Mouse (Mus musculus) embryonic facial prominence, embryonic 14.5 days (tissue): Measurements from ENCODE around the gene Stk31. TPM values are rescaled to one million over a fixed set of nuclear protein-coding genes. Genes with fewer than 3 reads are reported as not detected.

Experiments
- ATAC-seq: fragments of 200-750 bp; cut with Nextera tagmentation; 2 replicates; pipeline ENCODE4 v1.8.0; 2017; ENCODE audit warnings: low read depth, moderate number of reproducible peaks, moderate TSS enrichment
- DNase-seq: peaks from one replicate; pipeline ENCODE4 v3.0.0-alpha.2; 2015; ENCODE audit warnings: low spot score
- H3K27ac ChIP-seq: fragments of 300-500 bp; sonication (generic); replicated peaks from 2 replicates; pipeline ENCODE4 v1.5.1; 2014; ENCODE audit warnings: low read depth, mild to moderate bottlenecking, low read length, moderate library complexity
- H3K27me3 ChIP-seq: fragments of 300-500 bp; sonication (generic); replicated peaks from 2 replicates; pipeline ENCODE4 v1.6.1; 2014; ENCODE audit warnings: low read length; ENCODE audit not compliant: control insufficient read depth, insufficient read depth
- H3K36me3 ChIP-seq: fragments of 300-500 bp; sonication (generic); 2 replicates; pipeline ENCODE4 v1.6.1; 2014; ENCODE audit warnings: low read length, mixed read lengths; ENCODE audit not compliant: control insufficient read depth, insufficient read depth
- H3K4me1 ChIP-seq: fragments of 300-500 bp; sonication (generic); 2 replicates; pipeline ENCODE4 v1.6.1; 2014; ENCODE audit warnings: antibody characterized with exemption, low read length; ENCODE audit not compliant: control insufficient read depth, insufficient read depth
- H3K4me2 ChIP-seq: fragments of 300-500 bp; sonication (generic); 2 replicates; pipeline ENCODE4 v1.6.1; 2014; ENCODE audit warnings: low read depth, mild to moderate bottlenecking, low read length, moderate library complexity, mixed read lengths
- H3K4me3 ChIP-seq: fragments of 300-500 bp; sonication (generic); 2 replicates; pipeline ENCODE4 v1.5.1; 2014; ENCODE audit warnings: low read depth, mild to moderate bottlenecking, low read length
- H3K9ac ChIP-seq: fragments of 300-500 bp; sonication (generic); 2 replicates; pipeline ENCODE4 v1.6.1; 2014; ENCODE audit warnings: low read depth, mild to moderate bottlenecking, low read length, moderate library complexity, mixed read lengths
- H3K9me3 ChIP-seq: fragments of 300-500 bp; sonication (generic); 2 replicates; pipeline ENCODE4 v1.6.1; 2016; ENCODE audit warnings: low read length; ENCODE audit not compliant: control insufficient read depth
- WGBS: fragments of 180-500 bp; shearing (Covaris S2); extraction: QIAGEN DNeasy Blood & Tissue Kit; methylation state at CpG from one replicate; pipeline ENCODE4 v1.1.7; 2014; 5-methylcytosine and 5-hydroxymethylcytosine counted together
- polyA plus RNA-seq: library from polyadenylated mRNA; unstranded; fragments of >200 nt; fragmentation: Nextera tagmentation; extraction: Ambion mirVana; gene quantifications from 2 replicates; pipeline ENCODE4 v1.2.1, GENCODE M21; 2014

Stk31 gene
- polyA plus RNA-seq, 1 experiment from 2014 or later: not detected

- H3K4me1 ChIP-seq: no peaks in the 10 kb centered on the region
- 95% methylated on average over 2 of the region's 2 CpGs for WGBS
- no peak overlapping the region for H3K4me2 ChIP-seq
- no peak overlapping the region for H3K9ac ChIP-seq
- H3K27ac ChIP-seq: no peak overlapping the region
- H3K9me3 ChIP-seq: peaks cover 10% of the 10 kb centered on the region
- ATAC-seq: no peak
- H3K36me3 ChIP-seq: no peaks in the 10 kb centered on the region
- H3K27me3 ChIP-seq: no peaks in the 10 kb centered on the region
- H3K4me3 ChIP-seq: no peak overlapping the region
- no peak for DNase-seq
Measured at GRCm38 (mm10) chr6:49483205-49483604, 87.8 kb downstream of the Stk31 start.

GRCm38 (mm10) chr6:49491526-49491925 is 96.1 kb downstream of the Stk31 start:
- Histone ChIP-seq H3K9ac (no peak overlapping the region), H3K27me3 (no peaks in the 10 kb centered on the region), H3K4me1 (no peaks in the 10 kb centered on the region), H3K4me2 (no peak overlapping the region), H3K27ac (no peak overlapping the region), H3K4me3 (no peak overlapping the region), H3K9me3 (0 out of 2 replicates have a peak, but pooled peaks cover 4% of the 10 kb centered on the region), H3K36me3 (no peaks in the 10 kb centered on the region)
- 95% methylated on average over 9 of the region's 10 CpGs for WGBS
- ATAC-seq (no peak), DNase-seq (no peak)

- 4% methylated on average over 6 of the region's 6 CpGs for WGBS
- peak overlapping the region; percentile 21 for H3K4me2 ChIP-seq
- H3K27me3 ChIP-seq: no peaks in the 10 kb centered on the region
- no peak overlapping the region for H3K9ac ChIP-seq
- H3K36me3 ChIP-seq: no peaks in the 10 kb centered on the region
- DNase-seq (peak; percentile 57), ATAC-seq (peak; percentile 60; the same call in 1 of the 2 replicates)
- no peak overlapping the region for H3K27ac ChIP-seq
- H3K4me1 ChIP-seq: no peaks in the 10 kb centered on the region
- H3K9me3 ChIP-seq: no peaks in the 10 kb centered on the region
- no peak overlapping the region for H3K4me3 ChIP-seq
Measured at GRCm38 (mm10) chr6:49519053-49519452, 123.6 kb downstream of the Stk31 start.

Other genes with a start within 250 kb of the Stk31 start
- 49.4 and 61.6 TPM in 2 replicates for gene Igf2bp3, start 180.6 kb upstream of the Stk31 start, polyA plus RNA-seq
- gene Tra2a, start 131.6 kb upstream of the Stk31 start, polyA plus RNA-seq: 39.6 and 40.6 TPM in 2 replicates
- 10.9 and 12.5 TPM in 2 replicates for gene Ccdc126, start 76.3 kb upstream of the Stk31 start, polyA plus RNA-seq
- 7.2 and 10.2 TPM in 2 replicates for gene Fam221a, start 27.9 kb upstream of the Stk31 start, polyA plus RNA-seq